Mouse (Mus musculus): Measurements from ENCODE around the gene Rasal2.

GRCm38 (mm10) chr1:157298990-157299389, 113.4 kb downstream of the Rasal2 start:
- TF ChIP-seq GATA1 (IDR thresholded peaks at IDR 0.05; ENCODE audit: low read length) (no peak), TAL1 (IDR thresholded peaks at IDR 0.05; ENCODE audit: low read length) (no peak)

Measured in erythroblast, embryonic 14.5 days (primary cell).